10 mouse cellular contexts compared by ENCODE assay signal in genomic region chr11:98905583-98905982, GRCm38 (mm10). TPM values are rescaled to one million over a fixed set of nuclear protein-coding genes. Genes with fewer than 3 reads are reported as not detected.
DNase-seq lines count a peak whose midpoint lies in the region; ATAC-seq and TF ChIP-seq lines count a peak whose summit lies in the region.
"Had no signal": no experiment of that assay in that cellular context is flagged by ENCODE, and none has a peak within 500 bp of the region (broad histone marks: within the 10 kb centered on the region; RNA-seq: fewer than 3 reads in every experiment).

No protein-coding gene starts in this region.

- 73% methylated on average over 4 of the region's 4 CpGs for WGBS in kidney, embryonic 15.5 days
- WGBS in liver, embryonic 15.5 days (ENCODE audit: insufficient replicate concordance) = 12% methylated on average over 4 of the region's 4 CpGs

- H3K36me3 ChIP-seq in erythroblast, embryonic 14.5 days (ENCODE audit: control insufficient read depth) = peaks cover 56% of the 10 kb centered on the region
- H3K36me3 ChIP-seq in kidney, embryonic 15.5 days = peaks cover 34% of the 10 kb centered on the region
- peaks cover 61% of the 10 kb centered on the region for H3K36me3 ChIP-seq in G1E (replicated peaks)
- H3K36me3 ChIP-seq in liver, embryonic 15.5 days (replicated peaks) = peaks cover 41% of the 10 kb centered on the region

- peaks cover 75% of the 10 kb centered on the region for H3K4me1 ChIP-seq in erythroblast, embryonic 14.5 days (ENCODE audit: control insufficient read depth)
- H3K4me1 ChIP-seq in kidney, embryonic 15.5 days = peaks cover 68% of the 10 kb centered on the region
- peaks cover 73% of the 10 kb centered on the region for H3K4me1 ChIP-seq in G1E (ENCODE audit: insufficient read depth, low read depth, low read length)
- H3K4me1 ChIP-seq in liver, embryonic 15.5 days (replicated peaks) = peaks cover 78% of the 10 kb centered on the region

- peak overlapping the region; percentile 85 for H3K27ac ChIP-seq in kidney, embryonic 15.5 days
- peak overlapping the region; percentile 93 for H3K27ac ChIP-seq in liver, embryonic 15.5 days (replicated peaks)

- no peaks in the 10 kb centered on the region for H3K9me3 ChIP-seq in erythroblast, embryonic 14.5 days (ENCODE audit: control insufficient read depth, low read length)
- no peaks in the 10 kb centered on the region for H3K9me3 ChIP-seq in kidney, embryonic 15.5 days (replicated peaks)
- no peaks in the 10 kb centered on the region for H3K9me3 ChIP-seq in G1E (replicated peaks)
- no peaks in the 10 kb centered on the region for H3K9me3 ChIP-seq in liver, embryonic 15.5 days (replicated peaks)

- no peak overlapping the region for H3K9ac ChIP-seq in kidney, embryonic 15.5 days
- 0 out of 2 replicates have a peak overlapping the region, but pooled peaks have one; percentile 26 for H3K9ac ChIP-seq in liver, embryonic 15.5 days

- H3K4me3 ChIP-seq in erythroblast, embryonic 14.5 days (replicated peaks) = peak overlapping the region; percentile 28
- no peak overlapping the region for H3K4me3 ChIP-seq in kidney, embryonic 15.5 days (replicated peaks)
- peak overlapping the region; percentile 47; the same call in 1 of the 2 replicates for H3K4me3 ChIP-seq in G1E (ENCODE audit: low read depth, low read length)
- no peak overlapping the region for H3K4me3 ChIP-seq in liver, embryonic 15.5 days (replicated peaks)

- H3K27me3 ChIP-seq in erythroblast, embryonic 14.5 days (ENCODE audit: control insufficient read depth) = no peaks in the 10 kb centered on the region
- H3K27me3 ChIP-seq in kidney, embryonic 15.5 days = no peaks in the 10 kb centered on the region
- H3K27me3 ChIP-seq in G1E (ENCODE audit: insufficient read depth, low read length) = no peaks in the 10 kb centered on the region
- no peaks in the 10 kb centered on the region for H3K27me3 ChIP-seq in liver, embryonic 15.5 days

- no peak for ATAC-seq in erythroblast, adult 5-6 weeks (replicated peaks; ENCODE audit: low FRiP score, poor library complexity, severe bottlenecking)
- ATAC-seq in kidney, embryonic 15.5 days (replicated peaks; ENCODE audit: low FRiP score) = no peak
- ATAC-seq in G1E (ENCODE audit: extremely low read depth, insufficient number of reproducible peaks, low FRiP score, poor library complexity, severe bottlenecking) = no peak
- ATAC-seq in liver, embryonic 15.5 days (ENCODE audit: insufficient read depth) = no peak
- no peak for ATAC-seq in CD4-positive, CD25-positive, alpha-beta regulatory T cell, adult 4 months

- TF ChIP-seq CTCF in G1E (IDR thresholded peaks at IDR 0.05; ENCODE audit: low read depth, low read length) = no peak

- DNase-seq in kidney, adult 18-20 months = no peak
- no peak for DNase-seq in G1E (ENCODE audit: low spot score)
- DNase-seq in natural killer cell, adult 2 months (ENCODE audit: low spot score in 2 of 2) = no peak
- DNase-seq: cerebellum, adult 18-20 months; thymus, postnatal 14 days had no signal

- H3K4me2 ChIP-seq in kidney, embryonic 15.5 days = peak overlapping the region; percentile 3; the same call in 1 of the 2 replicates
- peak overlapping the region; percentile 63 for H3K4me2 ChIP-seq in liver, embryonic 15.5 days

RNA-seq across cellular contexts. Expression of gene Cdc6, which starts 2.0 kb away (rescaled TPM):
- 0.76 and 0.82 TPM in 2 replicates for polyA plus RNA-seq in erythroblast, embryonic 14.5 days (2012)
- total RNA-seq in erythroblast, adult 5-6 weeks (2015; ENCODE audit: low replicate concordance) = 20.0 and 20.1 TPM in 2 replicates
- total RNA-seq in erythroblast, adult 5-6 weeks (2017; ENCODE audit: low replicate concordance) = 46.7 and 54.2 TPM in 2 replicates
- 36.3 and 39.1 TPM in 2 replicates for polyA plus RNA-seq in kidney, embryonic 15.5 days (2015; fragmentation: Nextera tagmentation; extraction: Ambion mirVana)
- 60.7 and 84.9 TPM in 2 replicates for total RNA-seq in G1E (2014; fragmentation: Nextera tagmentation)
- 52.7 and 63.4 TPM in 2 replicates for total RNA-seq in G1E (2017)
- polyA plus RNA-seq in G1E (2012) = 3.4 and 4.1 TPM in 2 replicates
- polyA plus RNA-seq in liver, embryonic 15.5 days (2015; fragmentation: Nextera tagmentation; extraction: Ambion mirVana) = 54.6 and 58.0 TPM in 2 replicates
- 1 to 10 TPM; 4.1 to 8.5 TPM for polyA plus RNA-seq in CD4-positive, CD25-positive, alpha-beta regulatory T cell, adult 4 months (2017; shearing (Covaris generic))

RNA-seq across cellular contexts. Expression of gene Rara, which starts 22.0 kb away (rescaled TPM):
- polyA plus RNA-seq in erythroblast, embryonic 14.5 days (2012) = 0.20 and 0.32 TPM in 2 replicates
- total RNA-seq in erythroblast, adult 5-6 weeks (2015; ENCODE audit: low replicate concordance) = 13.1 and 13.2 TPM in 2 replicates
- 2.8 TPM in 2 replicates for total RNA-seq in erythroblast, adult 5-6 weeks (2017; ENCODE audit: low replicate concordance)
- 29.3 and 32.1 TPM in 2 replicates for polyA plus RNA-seq in kidney, embryonic 15.5 days (2015; fragmentation: Nextera tagmentation; extraction: Ambion mirVana)
- total RNA-seq in G1E (2014; fragmentation: Nextera tagmentation) (109 and 110 TPM in 2 replicates), G1E (2017) (16.9 and 17.1 TPM in 2 replicates)
- 84.4 and 103 TPM in 2 replicates for polyA plus RNA-seq in G1E (2012)
- polyA plus RNA-seq in liver, embryonic 15.5 days (2015; fragmentation: Nextera tagmentation; extraction: Ambion mirVana) = 4.4 and 4.5 TPM in 2 replicates
- 1 to 10 TPM; 8.6 to 8.9 TPM for polyA plus RNA-seq in CD4-positive, CD25-positive, alpha-beta regulatory T cell, adult 4 months (2017; shearing (Covaris generic))

RNA-seq across cellular contexts. Expression of gene Wipf2, which starts 42.1 kb away (rescaled TPM):
- 0.81 TPM in 2 replicates for polyA plus RNA-seq in erythroblast, embryonic 14.5 days (2012)
- total RNA-seq in erythroblast, adult 5-6 weeks (2015; ENCODE audit: low replicate concordance) = 9.4 and 21.7 TPM in 2 replicates
- 6.4 and 8.2 TPM in 2 replicates for total RNA-seq in erythroblast, adult 5-6 weeks (2017; ENCODE audit: low replicate concordance)
- polyA plus RNA-seq in kidney, embryonic 15.5 days (2015; fragmentation: Nextera tagmentation; extraction: Ambion mirVana) = 4.2 and 5.2 TPM in 2 replicates
- total RNA-seq in G1E (2014; fragmentation: Nextera tagmentation) (25.4 and 29.9 TPM in 2 replicates), G1E (2017) (2.8 and 3.1 TPM in 2 replicates)
- 21.5 and 23.9 TPM in 2 replicates for polyA plus RNA-seq in G1E (2012)
- polyA plus RNA-seq in liver, embryonic 15.5 days (2015; fragmentation: Nextera tagmentation; extraction: Ambion mirVana) = 1.2 and 1.3 TPM in 2 replicates
- 10 to 100 TPM; 13.5 to 13.9 TPM for polyA plus RNA-seq in CD4-positive, CD25-positive, alpha-beta regulatory T cell, adult 4 months (2017; shearing (Covaris generic))

Comparison
In these comparisons a context has a peak if more than half of its experiments do, and no peak if none do; other contexts are left out.
1. H3K4me3 ChIP-seq: peak in erythroblast, embryonic 14.5 days (single experiment) and G1E (single experiment); none in kidney, embryonic 15.5 days (single experiment) and liver, embryonic 15.5 days (single experiment).